Mouse (Mus musculus) layer of hippocampus, postnatal 14 days (tissue): ENCODE data around the gene Slco3a1. TPM values are rescaled to one million over a fixed set of nuclear protein-coding genes. Genes with fewer than 3 reads are reported as not detected.

ENCODE experiments used
- DNase-seq, 2 experiments: peaks; one replicate each; pipeline ENCODE4 v3.0.0; 2021 to 2022; ENCODE audit warnings: low spot score in 2 of 2, mixed read lengths in 1 of 2
- microRNA-seq, 2 experiments: library from miRNA; unstranded; fragments of <30 nt; microRNA quantifications; one replicate each; pipeline ENCODE4 v1.2.0; 2021
- total RNA-seq, 2 experiments: library from RNA; stranded (reverse); gene quantifications; 2 replicates each; pipeline ENCODE4 v1.2.3; 2021

The Slco3a1 gene
- total RNA-seq, 2 experiments from 2014 or later: 67.3 to 69.3 TPM

- DNase-seq: no peak
Observed at GRCm38 (mm10) chr7:74314276-74314675, 240.3 kb downstream of the Slco3a1 start.

- no peak for DNase-seq
Observed at GRCm38 (mm10) chr7:74313279-74314105, 241.1 kb downstream of the Slco3a1 start.

- no peak for DNase-seq
Observed at GRCm38 (mm10) chr7:74311536-74311935, 243.0 kb downstream of the Slco3a1 start.

- peak in 1 of 2 experiments; percentile 31 for DNase-seq
Observed at GRCm38 (mm10) chr7:74303611-74304300, 250.8 kb downstream of the Slco3a1 start.

GRCm38 (mm10) chr7:74303081-74303480, 251.5 kb downstream of the Slco3a1 start:
- no peak for DNase-seq

GRCm38 (mm10) chr7:74286531-74286930, 268.0 kb downstream of the Slco3a1 start:
- DNase-seq: no peak

- no peak for DNase-seq
Observed at GRCm38 (mm10) chr7:74280371-74280770, 274.2 kb downstream of the Slco3a1 start.

GRCm38 (mm10) chr7:74279356-74279755, 275.2 kb downstream of the Slco3a1 start:
- DNase-seq: no peak

- no peak for DNase-seq
Observed at GRCm38 (mm10) chr7:74270089-74270394, 284.5 kb downstream of the Slco3a1 start.

GRCm38 (mm10) chr7:74269283-74270088, 285.1 kb downstream of the Slco3a1 start:
- DNase-seq: no peak

GRCm38 (mm10) chr7:74266511-74267168, 287.9 kb downstream of the Slco3a1 start:
- DNase-seq: peak in 1 of 2 experiments; percentile 38

- no peak for DNase-seq
Observed at GRCm38 (mm10) chr7:74256291-74256690, 298.3 kb downstream of the Slco3a1 start.

- no peak for DNase-seq
Observed at GRCm38 (mm10) chr7:74252066-74252465, 302.5 kb downstream of the Slco3a1 start.

- no peak for DNase-seq
Observed at GRCm38 (mm10) chr7:74241236-74241635, 313.3 kb downstream of the Slco3a1 start.

- DNase-seq: peak; percentile 8 to 9
Observed at GRCm38 (mm10) chr7:74240459-74241172, 314.0 kb downstream of the Slco3a1 start.

Small RNA genes within 50 kb of the gene (microRNA-seq; reads per million reads assigned to microRNA genes)
- 0 reads per million in 2 experiments for gene Gm27459
